Mouse (Mus musculus) kidney, adult 2 months (tissue): ENCODE data around the gene Wdr90. TPM values are rescaled to one million over a fixed set of nuclear protein-coding genes. Genes with fewer than 3 reads are reported as not detected.

Source experiments
- DNase-seq: peaks from one replicate; pipeline ENCODE4 v3.0.0; 2021
- H3K27ac ChIP-seq: fragments of 200-500 bp; 2 replicates; pipeline ENCODE4 v1.5.1; 2012; ENCODE audit warnings: low read depth, low read length, control low read depth, inconsistent platforms; ENCODE audit not compliant: insufficient read depth
- H3K27me3 ChIP-seq: fragments of 200-500 bp; replicated peaks from 2 replicates; pipeline ENCODE4 v1.6.1; 2012; ENCODE audit warnings: mild to moderate bottlenecking, moderate library complexity, low read length, inconsistent platforms; ENCODE audit not compliant: control insufficient read depth, insufficient read depth
- H3K36me3 ChIP-seq: fragments of 200-500 bp; 2 replicates; pipeline ENCODE4 v1.6.1; 2012; ENCODE audit warnings: mild to moderate bottlenecking, moderate library complexity, low read length, inconsistent platforms; ENCODE audit not compliant: control insufficient read depth, insufficient read depth
- H3K4me1 ChIP-seq: fragments of 200-500 bp; 2 replicates; pipeline ENCODE4 v1.6.1; 2011; ENCODE audit warnings: low read length; ENCODE audit not compliant: control insufficient read depth, insufficient read depth
- H3K4me3 ChIP-seq: fragments of 200-500 bp; 2 replicates; pipeline ENCODE4 v1.5.1; 2011; ENCODE audit warnings: mild to moderate bottlenecking, low read depth, low read length, control low read depth; ENCODE audit not compliant: insufficient read depth
- CTCF ChIP-seq: fragments of 200-500 bp; conservative IDR thresholded peaks from 2 replicates; pipeline ENCODE4 v1.5.1; 2011; ENCODE audit warnings: low read depth, mild to moderate bottlenecking, control low read depth, low read length, moderate library complexity, mixed read lengths; ENCODE audit not compliant: insufficient read depth, insufficient read length
- POLR2A ChIP-seq: fragments of 200-500 bp; IDR thresholded peaks from one replicate; pipeline ENCODE4 v1.6.1; 2011; ENCODE audit warnings: low read depth, low read length, control low read depth
- WGBS: fragments of 180-500 bp; shearing (Covaris S2); methylation state at CpG from one replicate; pipeline ENCODE4 v1.1.7; 2018; 5-methylcytosine and 5-hydroxymethylcytosine counted together
- polyA plus RNA-seq: library from polyadenylated mRNA; depleted of rRNA; stranded (reverse); fragments of >200 nt; gene quantifications from 2 replicates; pipeline ENCODE4 v1.2.3, GENCODE M21; 2012

Wdr90 gene
- polyA plus RNA-seq, 1 experiment: 23.8 TPM

DNA sequence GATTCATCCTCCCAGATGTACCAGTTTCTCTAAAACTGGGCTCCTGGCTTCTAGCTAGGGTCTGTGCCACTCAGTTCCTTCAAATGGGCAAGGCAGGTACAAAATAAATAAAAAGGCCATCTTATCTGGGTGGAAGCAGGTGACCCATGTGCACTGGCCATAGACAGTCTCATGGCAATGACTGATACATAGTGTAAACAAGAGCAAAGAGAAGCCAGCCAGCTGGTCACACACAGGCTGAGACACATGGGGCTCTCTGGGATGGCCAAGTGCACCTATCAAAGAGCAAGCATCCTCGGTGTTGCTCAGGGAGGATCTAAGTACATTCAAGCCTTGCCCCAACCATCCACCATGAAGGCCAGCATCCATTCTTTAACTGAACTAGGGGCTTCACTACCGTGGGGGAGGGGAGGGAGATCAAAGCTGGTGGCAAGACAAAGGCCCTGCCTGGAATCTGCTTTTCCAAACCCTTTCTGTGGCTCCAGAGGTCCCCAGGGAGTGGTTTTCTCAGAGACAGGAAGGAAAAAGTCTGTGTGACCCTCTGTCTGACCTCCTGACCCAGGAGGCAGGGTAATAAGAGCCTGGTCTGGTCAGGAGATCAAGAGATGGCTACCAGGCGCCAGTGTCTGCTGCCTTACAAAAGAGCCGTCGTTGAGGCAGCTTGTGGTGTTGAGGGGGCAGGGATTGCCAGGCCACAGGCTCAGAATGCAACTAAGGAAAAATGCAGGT lies 19.8 kb upstream of the Wdr90 start:
- Histone ChIP-seq H3K4me1 (peaks cover 19% of the 10 kb centered on the region; the same call in 1 of the 2 replicates), H3K27ac (no peak overlapping the region), H3K27me3 (no peaks in the 10 kb centered on the region), H3K36me3 (no peaks in the 10 kb centered on the region), H3K4me3 (no peak overlapping the region)
- TF ChIP-seq POLR2A: no peak
- TF ChIP-seq CTCF: no peak
- DNase-seq: peak; percentile 71
- 26% methylated on average over 5 of the region's 5 CpGs for WGBS

DNA sequence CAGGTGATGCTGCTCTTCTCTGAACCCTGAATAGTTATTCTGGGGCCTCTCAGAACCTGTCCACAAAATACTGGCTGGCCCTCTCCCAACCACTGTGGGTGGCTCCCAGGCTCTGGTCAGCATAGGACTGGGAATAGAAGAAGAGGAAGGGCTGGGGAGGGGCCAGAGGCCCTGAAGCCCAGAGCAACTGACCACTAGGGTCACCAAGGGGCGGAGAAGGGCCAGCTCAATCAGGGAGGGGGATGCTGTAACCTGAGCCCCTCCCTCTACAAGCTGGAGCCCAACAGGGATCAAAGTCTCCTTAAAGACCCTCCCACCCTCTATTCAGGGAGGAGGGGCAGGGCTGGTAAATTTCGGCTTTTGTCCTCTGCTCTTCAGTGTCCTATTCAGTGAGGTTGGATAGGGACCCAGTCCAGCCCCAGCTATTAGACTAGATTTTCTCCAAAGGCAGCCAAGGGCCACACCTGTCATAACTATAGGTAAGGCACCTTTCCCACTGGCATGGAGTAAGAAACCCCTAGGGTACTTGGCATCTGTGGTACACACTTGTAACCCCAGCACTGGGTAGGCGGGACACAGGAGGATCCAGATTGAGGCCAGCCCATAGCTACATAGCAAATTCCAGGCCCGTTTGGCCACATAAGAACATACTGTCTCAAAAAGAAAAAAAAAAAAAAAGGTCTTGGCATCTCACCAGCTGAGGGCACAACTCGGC lies 19.1 kb upstream of the Wdr90 start, which contains the start of gene Wfikkn1:
TSS of gene Wfikkn1 (minus strand) at position 663 of the 715 bp plus-strand sequence.
- Histone ChIP-seq H3K4me3 (no peak within 1 kb of the TSS), H3K27ac (no peak within 1 kb of the TSS), H3K27me3 (no peaks in the 10 kb centered on the region), H3K4me1 (peaks cover 22% of the 10 kb centered on the region; the same call in 1 of the 2 replicates), H3K36me3 (no peaks in the 10 kb centered on the region)
- no peak for DNase-seq
- 42% methylated on average over 5 of the region's 5 CpGs for WGBS
- TF ChIP-seq POLR2A (no peak), CTCF (no peak)

DNA sequence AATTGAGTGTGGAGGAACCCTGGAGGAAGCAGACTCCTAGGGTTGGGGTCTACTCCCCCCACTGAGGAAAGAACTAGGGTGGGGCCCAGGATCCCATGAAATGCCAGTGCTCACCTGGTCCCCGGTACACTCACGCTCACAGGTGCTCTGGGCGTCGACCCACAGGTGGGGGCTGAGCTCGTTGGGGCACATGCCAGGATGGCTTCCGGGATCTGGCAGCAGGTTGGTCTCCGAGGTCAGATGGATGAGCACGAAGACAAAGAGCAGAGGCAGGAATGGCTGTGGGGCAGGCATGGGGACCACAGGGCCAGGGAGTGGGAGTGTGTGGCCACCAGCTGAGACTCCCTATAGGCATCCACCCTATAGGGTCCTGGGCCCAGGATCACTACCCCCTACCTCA lies 18.4 kb upstream of the Wdr90 start:
- H3K27me3 ChIP-seq: no peaks in the 10 kb centered on the region
- no peaks in the 10 kb centered on the region for H3K36me3 ChIP-seq
- 54% methylated on average over 8 of the region's 8 CpGs for WGBS
- no peak for DNase-seq
- no peak for TF ChIP-seq POLR2A
- TF ChIP-seq CTCF: no peak
- peaks cover 22% of the 10 kb centered on the region; the same call in 1 of the 2 replicates for H3K4me1 ChIP-seq
- H3K27ac ChIP-seq: no peak overlapping the region
- no peak overlapping the region for H3K4me3 ChIP-seq

DNA sequence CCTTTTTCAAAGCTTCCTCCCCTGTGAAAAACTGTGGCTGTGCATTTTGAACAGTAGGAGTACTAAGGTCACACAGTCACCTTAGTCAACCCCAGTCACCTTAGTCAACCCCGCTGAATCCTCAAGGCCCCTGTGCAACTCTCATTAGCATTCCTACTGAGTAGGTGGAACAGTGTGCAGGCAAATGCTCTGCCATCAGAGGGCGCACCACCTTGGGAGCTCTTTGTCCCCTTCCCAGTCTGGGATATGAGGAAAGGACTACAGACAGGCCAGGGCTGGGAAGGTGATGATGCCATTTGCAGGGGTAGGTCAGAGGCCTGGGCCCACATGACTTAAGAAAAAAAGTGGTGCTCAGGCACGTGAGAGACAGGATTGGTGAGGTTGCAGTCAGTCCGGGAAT lies 18.0 kb upstream of the Wdr90 start:
- Histone ChIP-seq H3K27me3 (no peaks in the 10 kb centered on the region), H3K36me3 (no peaks in the 10 kb centered on the region), H3K4me1 (peaks cover 27% of the 10 kb centered on the region; the same call in 1 of the 2 replicates), H3K4me3 (no peak overlapping the region), H3K27ac (no peak overlapping the region)
- WGBS: 42% methylated on average over 4 of the region's 4 CpGs
- TF ChIP-seq CTCF (peak; percentile 70), POLR2A (no peak)
- peak; percentile 82 for DNase-seq

DNA sequence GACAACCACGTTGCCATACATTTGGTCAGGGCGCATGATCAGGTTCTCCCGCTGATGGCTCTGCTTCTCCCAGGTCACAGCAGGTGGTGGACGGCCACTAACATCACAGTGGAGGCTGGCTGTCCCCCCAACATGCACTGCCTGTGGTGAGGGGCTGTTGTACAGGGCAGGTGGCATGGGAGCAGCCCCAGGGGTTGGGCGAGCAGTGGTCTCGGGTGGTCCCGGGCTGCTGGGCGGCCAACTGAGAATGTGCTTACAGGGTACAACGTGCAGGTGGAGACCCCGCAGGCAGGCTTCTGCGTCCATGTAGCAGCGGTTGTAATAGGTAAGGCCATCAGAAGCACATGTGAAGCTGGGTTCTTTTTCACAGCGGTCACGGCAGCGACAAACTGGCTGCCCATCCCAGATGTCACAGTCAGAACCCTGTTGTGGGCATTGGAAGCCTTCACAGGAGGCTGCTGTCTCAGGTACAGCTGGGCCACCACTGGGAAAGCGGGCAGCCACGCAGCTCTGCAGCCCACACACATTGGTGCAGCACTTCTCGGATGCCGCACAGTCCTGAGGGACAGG lies 17.4 kb upstream of the Wdr90 start:
- 89% methylated on average over 19 of the region's 19 CpGs for WGBS
- Histone ChIP-seq H3K4me3 (no peak overlapping the region), H3K27me3 (no peaks in the 10 kb centered on the region), H3K27ac (no peak overlapping the region), H3K4me1 (peaks cover 31% of the 10 kb centered on the region; the same call in 1 of the 2 replicates), H3K36me3 (no peaks in the 10 kb centered on the region)
- DNase-seq: no peak
- TF ChIP-seq POLR2A: no peak
- TF ChIP-seq CTCF: no peak

DNA sequence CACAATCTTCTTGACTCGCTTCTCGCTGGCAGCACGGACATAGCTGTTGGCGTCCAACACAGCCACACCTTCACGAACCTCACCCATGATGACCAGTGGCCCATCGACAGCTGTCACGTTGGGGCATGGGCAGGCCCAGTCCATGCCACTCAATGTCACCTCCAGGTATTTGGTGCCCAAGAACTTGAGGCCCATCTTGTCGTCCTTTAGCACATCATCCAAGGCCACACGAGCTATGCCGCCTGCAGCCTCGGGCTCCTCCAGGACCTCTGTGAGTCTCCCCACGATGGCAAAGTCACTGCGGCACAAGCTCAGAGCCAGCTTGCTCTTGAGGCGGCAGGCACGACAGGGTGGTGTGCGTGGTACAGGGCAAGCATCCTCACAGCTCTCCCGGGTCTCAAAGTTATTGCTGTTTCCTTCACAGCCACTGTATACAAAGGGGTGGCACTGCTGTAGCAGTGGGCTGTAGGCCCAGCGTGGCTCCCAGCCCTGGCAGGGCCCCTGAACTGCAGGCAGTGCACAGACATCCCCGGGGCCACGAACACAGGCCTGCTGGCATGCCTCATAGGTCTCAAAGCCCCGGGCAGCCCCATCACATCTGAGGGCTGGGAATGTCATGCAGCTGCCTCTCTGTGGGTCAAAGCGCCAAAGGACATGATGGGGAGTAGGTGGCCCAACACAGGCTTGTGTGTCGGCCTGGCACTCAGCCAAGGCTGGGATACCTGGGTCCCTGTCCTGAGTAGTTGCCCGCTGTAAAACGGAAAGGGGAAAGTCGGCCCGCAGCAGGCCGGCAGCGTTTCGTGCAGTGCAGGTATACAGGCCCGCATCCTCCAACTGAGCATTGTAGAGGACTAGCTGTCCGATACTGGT lies 16.7 kb upstream of the Wdr90 start:
- Histone ChIP-seq H3K27ac (no peak overlapping the region), H3K4me3 (no peak overlapping the region), H3K27me3 (no peaks in the 10 kb centered on the region), H3K4me1 (peaks cover 31% of the 10 kb centered on the region; the same call in 1 of the 2 replicates), H3K36me3 (no peaks in the 10 kb centered on the region)
- no peak for DNase-seq
- 91% methylated on average over 32 of the region's 32 CpGs for whole genome bisulfite sequencing
- TF ChIP-seq CTCF (no peak), POLR2A (no peak)
